27 mouse cellular contexts compared by ENCODE assay signal in the genomic region with DNA sequence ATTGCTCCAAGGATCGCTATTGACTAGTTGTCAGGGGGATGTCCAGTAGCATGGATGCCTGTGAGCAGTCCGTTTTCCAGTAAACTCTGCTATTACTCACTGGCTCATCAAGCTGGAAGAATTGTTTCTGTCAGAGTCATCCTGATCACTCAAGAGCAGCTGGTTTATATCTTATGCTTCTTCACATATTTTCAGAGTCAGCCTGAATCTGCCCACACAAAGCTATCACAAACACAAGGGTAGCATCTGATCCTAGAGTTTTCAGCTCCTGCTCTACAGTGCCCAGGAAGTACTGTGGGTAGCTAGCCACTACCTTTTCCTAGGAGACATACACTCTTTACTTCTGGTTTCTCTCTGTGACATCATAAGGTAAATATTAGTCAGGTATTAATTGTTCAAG.
"Had no signal": no experiment of that assay in that cellular context is flagged by ENCODE, and none has a peak within 500 bp of the region (broad histone marks: within the 10 kb centered on the region; RNA-seq: fewer than 3 reads in every experiment).

No protein-coding gene starts in this region.

- H3K27ac ChIP-seq: gastrocnemius, adult 2 months; heart, embryonic 10.5 days; hindbrain, embryonic 10.5 days; hindbrain, embryonic 12.5 days; hindbrain, embryonic 14.5 days; intestine, embryonic 15.5 days; layer of hippocampus, adult 2 months; left cerebral cortex, adult 2 months; limb, embryonic 10.5 days; limb, embryonic 12.5 days; liver, embryonic 13.5 days had no signal

- H3K4me3 ChIP-seq: gastrocnemius, adult 2 months; heart, embryonic 10.5 days; heart, embryonic 12.5 days; hindbrain, embryonic 10.5 days; hindbrain, embryonic 12.5 days; intestine, embryonic 15.5 days; layer of hippocampus, adult 2 months; left cerebral cortex, adult 2 months; limb, embryonic 10.5 days; limb, embryonic 12.5 days; liver, embryonic 13.5 days had no signal

- DNase-seq: gastrocnemius, adult 2 months; gastrocnemius, postnatal 10 days; gastrocnemius, postnatal 25 days; heart, adult 18-20 months; heart, postnatal 10 days; heart, postnatal 4 days; kidney, adult 18-20 months; kidney, adult 8-10 months; kidney, postnatal 10 days; kidney, postnatal 25 days; kidney, postnatal 4 days; liver; liver, embryonic 13.5 days had no signal

- H3K9ac ChIP-seq: heart, embryonic 12.5 days; hindbrain, embryonic 12.5 days; hindbrain, embryonic 14.5 days; intestine, embryonic 15.5 days; limb, embryonic 12.5 days; liver, embryonic 13.5 days had no signal

- H3K4me1 ChIP-seq: heart, embryonic 12.5 days; hindbrain, embryonic 10.5 days; hindbrain, embryonic 12.5 days; intestine, embryonic 15.5 days; limb, embryonic 10.5 days; limb, embryonic 12.5 days; liver, embryonic 13.5 days had no signal

- H3K36me3 ChIP-seq: heart, embryonic 10.5 days; heart, embryonic 12.5 days; hindbrain, embryonic 10.5 days; hindbrain, embryonic 12.5 days; intestine, embryonic 15.5 days; limb, embryonic 10.5 days; limb, embryonic 12.5 days; liver, embryonic 13.5 days had no signal

- H3K4me2 ChIP-seq: heart, embryonic 12.5 days; hindbrain, embryonic 12.5 days; hindbrain, embryonic 14.5 days; intestine, embryonic 15.5 days; limb, embryonic 12.5 days; liver, embryonic 11.5 days; liver, embryonic 13.5 days had no signal

- H3K9me3 ChIP-seq: heart, embryonic 10.5 days; hindbrain, embryonic 10.5 days; hindbrain, embryonic 12.5 days; intestine, embryonic 15.5 days; limb, embryonic 10.5 days; limb, embryonic 12.5 days; liver, embryonic 13.5 days had no signal

- ATAC-seq: hindbrain, embryonic 16.5 days; inflammation-experienced regulatory T-cells, adult 6 months; intestine, embryonic 15.5 days; intestine, postnatal 0 days had no signal

- H3K27me3 ChIP-seq: heart, embryonic 12.5 days; hindbrain, embryonic 12.5 days; intestine, embryonic 15.5 days; limb, embryonic 12.5 days; liver, embryonic 13.5 days had no signal
